Mouse (Mus musculus) cortical plate, adult 2 months (tissue): Measurements from ENCODE around the gene Xpot.

ENCODE experiments used
- CTCF ChIP-seq: fragments of 200-500 bp; IDR thresholded peaks from 2 replicates; pipeline ENCODE4 v1.5.1; 2011; ENCODE audit warnings: mild to moderate bottlenecking, control low read depth, low read length; ENCODE audit not compliant: insufficient read depth; ENCODE audit errors: extremely low read depth
- POLR2A ChIP-seq: fragments of 200-500 bp; IDR thresholded peaks from 2 replicates; pipeline ENCODE4 v1.6.1; 2011; ENCODE audit warnings: mild to moderate bottlenecking, low read length, control low read depth; ENCODE audit not compliant: insufficient read depth; ENCODE audit errors: extremely low read depth

- TF ChIP-seq POLR2A (no peak), CTCF (no peak)
These were observed 75.8 kb downstream of the Xpot start for GRCm38 (mm10) chr10:121550334-121550733.
